Mouse (Mus musculus) brain, embryonic 14.5 days (tissue): Measurements from ENCODE around the gene Dse.

Source experiments
- CTCF ChIP-seq: fragments of 200-500 bp; IDR thresholded peaks from 2 replicates; pipeline ENCODE4 v1.5.1; 2012; ENCODE audit warnings: inconsistent platforms, mild to moderate bottlenecking, moderate library complexity, borderline replicate concordance; ENCODE audit not compliant: insufficient read depth, insufficient read length; ENCODE audit errors: extremely low read depth
- POLR2A ChIP-seq: fragments of 200-500 bp; IDR thresholded peaks from 2 replicates; pipeline ENCODE4 v1.6.1; 2012; ENCODE audit warnings: mild to moderate bottlenecking, inconsistent platforms, borderline replicate concordance; ENCODE audit not compliant: poor library complexity, insufficient read depth, insufficient read length, severe bottlenecking; ENCODE audit errors: extremely low read depth

DNA sequence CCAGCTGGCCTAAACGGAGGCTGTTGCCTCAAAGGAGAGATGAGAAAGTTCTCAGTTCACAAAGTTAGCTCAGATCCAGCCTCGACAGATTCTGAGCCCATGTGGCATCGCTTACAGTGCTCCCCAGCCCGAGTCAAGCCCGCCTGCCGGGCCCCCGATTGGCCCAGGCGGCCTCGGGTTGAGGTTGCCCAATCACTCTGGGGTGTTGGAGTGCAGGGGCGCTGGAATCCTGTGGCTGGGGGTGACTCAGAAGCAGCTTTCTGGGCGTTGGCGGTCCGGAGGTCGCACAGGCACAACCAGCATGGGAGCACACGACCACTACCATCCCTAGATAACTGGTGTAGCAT, 1.1 kb downstream of the Dse start:
- TF ChIP-seq CTCF (no peak), POLR2A (no peak)
